Mouse (Mus musculus) colon, adult 2 months (tissue): Measurements from ENCODE around the gene Olfr1454. TPM values are rescaled to one million over a fixed set of nuclear protein-coding genes. Genes with fewer than 3 reads are reported as not detected.

Experiments
- polyA plus RNA-seq: library from polyadenylated mRNA; depleted of rRNA; stranded (reverse); fragments of >200 nt; gene quantifications from 2 replicates; pipeline ENCODE4 v1.2.3, GENCODE M21; 2012; rRNA removed

Olfr1454 gene
- polyA plus RNA-seq, result not detected in 2 replicates

DNA sequence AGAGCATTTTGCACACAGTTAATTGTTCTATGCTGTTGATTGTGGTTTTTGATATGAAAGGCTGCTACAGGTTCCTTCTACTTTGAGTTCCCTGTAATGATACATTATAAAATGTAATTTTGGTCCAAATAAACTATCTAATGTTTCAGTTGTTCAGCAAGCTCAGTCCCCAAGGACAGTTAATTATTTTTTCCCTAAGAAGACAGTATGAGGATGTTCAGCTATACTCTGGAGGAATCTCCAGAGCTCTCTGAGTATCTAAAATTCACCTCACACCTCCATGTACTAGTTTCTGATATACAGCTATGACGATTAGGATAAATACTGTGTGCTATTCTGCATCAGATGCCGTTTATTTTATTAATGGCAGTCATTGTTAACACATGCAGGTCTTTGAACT is at the start of gene Olfr1454:
Olfr1454 (plus strand) TSS at position 301 of the 400 bp plus-strand sequence.

GRCm38 (mm10) chr19:13028227-13028626 is 32.2 kb upstream of the Olfr1454 start, which contains the start of gene Olfr1453:
TSS of gene Olfr1453 (minus strand) at chr19:13028327.

GRCm38 (mm10) chr19:13097791-13098190 is 37.4 kb downstream of the Olfr1454 start, which contains the start of gene Olfr1457:
TSS of gene Olfr1457 (minus strand) at chr19:13097891.

DNA sequence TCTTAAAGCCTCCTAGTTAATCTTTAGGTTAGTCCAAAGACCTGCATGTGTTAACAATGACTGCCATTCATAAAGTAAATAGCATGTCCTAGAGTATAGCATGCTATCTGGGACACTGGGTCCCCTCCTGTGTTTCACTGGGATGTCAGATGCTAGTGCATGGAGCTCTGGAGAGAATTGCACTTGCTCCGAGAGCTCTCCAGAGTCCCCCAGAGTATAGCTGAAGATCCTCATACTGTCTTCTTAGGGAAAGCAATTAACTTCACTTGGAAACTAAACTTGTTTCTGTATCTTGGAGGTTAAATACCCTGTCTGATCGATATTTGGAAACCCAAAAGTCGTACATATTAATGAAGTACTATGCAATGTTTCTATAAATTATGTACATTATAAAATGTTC is 46.3 kb downstream of the Olfr1454 start, which contains the start of gene Olfr1458:
Olfr1458 (minus strand) TSS at position 101 of the 400 bp plus-strand sequence.

Other genes starting within 250 kb of the Olfr1454 start
- not detected in 2 replicates for gene Gm5244, start 213.9 kb upstream of the Olfr1454 start, polyA plus RNA-seq
- not detected in 2 replicates for gene Olfr1444, start 203.3 kb upstream of the Olfr1454 start, polyA plus RNA-seq
- gene Olfr1445, start 176.8 kb upstream of the Olfr1454 start, polyA plus RNA-seq, result not detected in 2 replicates
- not detected in 2 replicates for gene Olfr1446, start 167.1 kb upstream of the Olfr1454 start, polyA plus RNA-seq
- gene Olfr1447, start 156.9 kb upstream of the Olfr1454 start, polyA plus RNA-seq, result not detected in 2 replicates
- gene Olfr1448, start 136.2 kb upstream of the Olfr1454 start, polyA plus RNA-seq, result not detected in 2 replicates
- gene Olfr1449, start 129.8 kb upstream of the Olfr1454 start, polyA plus RNA-seq, result not detected in 2 replicates
- gene Olfr1450, start 110.4 kb upstream of the Olfr1454 start, polyA plus RNA-seq, result not detected in 2 replicates
- gene Olfr1451, start 65.6 kb upstream of the Olfr1454 start, polyA plus RNA-seq, result not detected in 2 replicates
- gene Olfr1453, start 32.3 kb upstream of the Olfr1454 start, polyA plus RNA-seq, result not detected in 2 replicates
- gene Olfr1457, start 37.3 kb downstream of the Olfr1454 start, polyA plus RNA-seq, result not detected in 2 replicates
- gene Olfr1458, start 46.2 kb downstream of the Olfr1454 start, polyA plus RNA-seq, result not detected in 2 replicates
- not detected in 2 replicates for gene Olfr1459, start 88.9 kb downstream of the Olfr1454 start, polyA plus RNA-seq
- gene Olfr1461, start 102.4 kb downstream of the Olfr1454 start, polyA plus RNA-seq, result not detected in 2 replicates
- gene Olfr1462, start 125.1 kb downstream of the Olfr1454 start, polyA plus RNA-seq, result not detected in 2 replicates
- not detected in 2 replicates for gene Olfr1463, start 170.7 kb downstream of the Olfr1454 start, polyA plus RNA-seq